Mouse (Mus musculus) stomach, embryonic 16.5 days (tissue): ENCODE results near the gene Clp1. TPM values are rescaled to one million over a fixed set of nuclear protein-coding genes. Genes with fewer than 3 reads are reported as not detected.
A peak's percentile ranks its signal among the peaks of the same experiment; 100 is the strongest.
"Not testable (repeated sequence)": the region's sequence is repeated elsewhere in the genome, so short reads cannot be mapped to it uniquely, and the experiment has no call there.

Experiments used
- ATAC-seq: fragments of 200-750 bp; cut with Nextera tagmentation; 2 replicates; pipeline ENCODE4 v1.8.0; 2017; ENCODE audit warnings: moderate number of reproducible peaks, moderate TSS enrichment; ENCODE audit not compliant: insufficient read depth, low FRiP score
- H3K27ac ChIP-seq: fragments of 300-500 bp; sonication (generic); 2 replicates; pipeline ENCODE4 v1.5.1; 2014; ENCODE audit warnings: low read length
- H3K27me3 ChIP-seq: fragments of 300-500 bp; sonication (generic); 2 replicates; pipeline ENCODE4 v1.6.1; 2014; ENCODE audit warnings: low read length, control low read depth, mixed read lengths; ENCODE audit not compliant: control insufficient read depth, insufficient read depth
- H3K36me3 ChIP-seq: fragments of 300-500 bp; sonication (generic); 2 replicates; pipeline ENCODE4 v1.6.1; 2014; ENCODE audit warnings: low read length; ENCODE audit not compliant: control insufficient read depth, insufficient read depth
- H3K4me1 ChIP-seq: fragments of 300-500 bp; sonication (generic); 2 replicates; pipeline ENCODE4 v1.6.1; 2014; ENCODE audit warnings: low read length, control low read depth, mixed read lengths; ENCODE audit not compliant: control insufficient read depth, insufficient read depth
- H3K4me2 ChIP-seq: fragments of 300-500 bp; sonication (generic); 2 replicates; pipeline ENCODE4 v1.6.1; 2014; ENCODE audit warnings: low read depth, low read length, mixed read lengths
- H3K4me3 ChIP-seq: fragments of 300-500 bp; sonication (generic); replicated peaks from 2 replicates; pipeline ENCODE4 v1.5.1; 2014; ENCODE audit warnings: mild to moderate bottlenecking, low read length
- H3K9ac ChIP-seq: fragments of 300-500 bp; sonication (generic); 2 replicates; pipeline ENCODE4 v1.6.1; 2014; ENCODE audit warnings: low read length
- H3K9me3 ChIP-seq: fragments of 300-500 bp; sonication (generic); replicated peaks from 2 replicates; pipeline ENCODE4 v1.6.1; 2016; ENCODE audit warnings: low read length, control low read depth; ENCODE audit not compliant: control insufficient read depth
- WGBS: fragments of 180-500 bp; shearing (Covaris S2); extraction: QIAGEN DNeasy Blood & Tissue Kit; methylation state at CpG from one replicate; pipeline ENCODE4 v1.1.7; 2014; 5-methylcytosine and 5-hydroxymethylcytosine counted together
- polyA plus RNA-seq: library from polyadenylated mRNA; unstranded; fragments of >200 nt; fragmentation: Nextera tagmentation; extraction: Ambion mirVana; gene quantifications from 2 replicates; pipeline ENCODE4 v1.2.1, GENCODE M21; 2015

Clp1 gene
- polyA plus RNA-seq, 1 experiment from 2014 or later, result 28.4 TPM

DNA sequence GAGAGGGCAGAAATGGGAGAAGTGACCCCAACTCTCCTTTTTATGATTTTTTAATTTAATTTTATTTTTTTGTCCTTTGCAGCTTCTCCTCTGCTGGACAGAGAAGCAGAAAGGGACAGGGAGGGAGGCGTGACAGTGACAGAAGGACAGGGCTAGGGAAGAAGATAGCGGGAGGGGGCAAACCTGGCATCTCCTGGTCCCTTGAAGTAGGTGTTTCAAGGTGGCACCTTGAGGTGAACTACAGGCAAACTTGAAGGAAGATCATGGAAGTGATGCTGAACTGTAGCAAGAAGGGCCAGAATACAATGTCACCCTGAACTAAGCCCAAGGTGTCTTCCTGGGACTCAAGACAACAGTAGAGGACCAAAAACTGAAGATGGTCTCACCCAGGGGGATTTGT is 7.8 kb upstream of the Clp1 start:
- peak overlapping the region; percentile 49 for H3K4me3 ChIP-seq
- no peak overlapping the region for H3K27ac ChIP-seq
- H3K9ac ChIP-seq, result peak overlapping the region; percentile 66
- peak overlapping the region; percentile 60 for H3K4me2 ChIP-seq
- no peaks in the 10 kb centered on the region for H3K36me3 ChIP-seq
- WGBS, result 0% methylated on average over 2 of the region's 2 CpGs
- peaks cover 55% of the 10 kb centered on the region for H3K4me1 ChIP-seq
- H3K9me3 ChIP-seq, result no peaks in the 10 kb centered on the region
- no peak for ATAC-seq
- H3K27me3 ChIP-seq, result no peaks in the 10 kb centered on the region

DNA sequence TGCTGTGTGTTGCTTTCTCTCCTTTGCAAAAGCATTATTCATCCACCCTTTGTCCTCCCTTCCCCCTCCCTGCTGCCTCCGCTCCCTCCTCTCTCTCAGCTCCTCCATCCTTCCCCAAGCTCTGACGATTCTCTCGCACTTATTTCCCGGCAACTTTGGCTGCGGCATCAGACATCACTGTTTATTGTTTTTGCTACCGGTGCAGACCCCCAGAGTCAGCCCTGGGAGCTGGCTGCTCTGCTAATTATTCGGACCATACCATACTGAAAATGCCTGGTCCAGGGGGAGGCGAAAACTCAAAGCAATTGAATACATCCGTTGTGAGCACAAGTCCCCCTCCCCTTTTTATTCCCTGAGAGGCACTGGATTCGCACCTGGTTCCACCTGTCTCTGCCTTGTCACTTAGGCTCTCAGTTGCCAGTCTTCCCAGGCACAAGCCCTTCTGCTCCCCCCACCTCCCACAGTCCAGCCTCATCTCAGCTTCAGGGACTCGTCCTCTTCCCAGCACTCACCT is 7.3 kb upstream of the Clp1 start:
- peak overlapping the region; percentile 2; the same call in 1 of the 2 replicates for H3K27ac ChIP-seq
- ATAC-seq, result no peak
- under 1% methylated on average over 11 of the region's 11 CpGs for WGBS
- peaks cover 50% of the 10 kb centered on the region for H3K4me1 ChIP-seq
- H3K27me3 ChIP-seq, result no peaks in the 10 kb centered on the region
- H3K9me3 ChIP-seq, result no peaks in the 10 kb centered on the region
- H3K36me3 ChIP-seq, result no peaks in the 10 kb centered on the region
- peak overlapping the region; percentile 49 for H3K4me3 ChIP-seq
- peak overlapping the region; percentile 66 for H3K9ac ChIP-seq
- peak overlapping the region; percentile 60 for H3K4me2 ChIP-seq

DNA sequence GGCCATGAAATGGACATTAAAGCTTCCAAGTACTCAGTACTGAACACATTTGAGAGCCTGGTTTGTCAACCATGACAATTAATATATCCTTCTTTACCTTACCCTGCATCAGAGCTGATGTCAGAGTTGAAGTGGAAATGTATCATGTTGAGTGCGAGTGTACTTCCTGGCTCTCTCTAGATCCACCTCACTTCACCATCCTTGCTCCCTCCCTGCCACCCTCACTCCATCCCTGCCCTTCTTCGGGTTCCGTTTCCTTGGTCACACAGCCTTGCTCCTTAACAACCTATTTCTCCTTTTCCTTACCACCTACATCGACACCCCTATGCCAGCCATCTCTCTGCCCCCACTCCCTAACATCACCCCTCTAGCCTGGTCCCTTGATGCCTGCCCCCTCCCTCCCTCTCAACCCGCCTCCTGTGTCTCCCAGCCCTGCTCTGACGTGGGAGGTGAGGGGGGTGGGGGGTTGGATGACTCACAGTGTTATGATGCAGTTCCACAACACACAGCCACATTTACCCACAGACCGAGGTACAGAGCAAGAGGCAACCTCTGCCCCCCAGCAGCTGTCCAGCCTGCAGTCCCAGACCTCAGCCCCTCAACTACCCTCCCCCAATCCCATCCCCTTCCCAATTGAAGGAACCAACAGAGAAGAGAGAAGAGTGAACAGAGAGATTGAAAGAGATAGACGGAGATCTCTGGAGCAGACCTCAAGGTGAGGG is 6.6 kb upstream of the Clp1 start, which contains the start of gene Ypel4:
TSS of gene Ypel4 (plus strand) at position 480 of the 722 bp plus-strand sequence.
- peaks cover 43% of the 10 kb centered on the region for H3K4me1 ChIP-seq
- ATAC-seq, result peak; percentile 35
- no peaks in the 10 kb centered on the region for H3K9me3 ChIP-seq
- peak within 1 kb of the TSS; percentile 66 for H3K9ac ChIP-seq
- H3K4me3 ChIP-seq, result peak within 1 kb of the TSS; percentile 49
- H3K27ac ChIP-seq, result peak within 1 kb of the TSS; percentile 2; the same call in 1 of the 2 replicates
- H3K36me3 ChIP-seq, result no peaks in the 10 kb centered on the region
- H3K4me2 ChIP-seq, result peak within 1 kb of the TSS; percentile 60
- no peaks in the 10 kb centered on the region for H3K27me3 ChIP-seq
- WGBS, result 1% methylated on average over 8 of the region's 8 CpGs

DNA sequence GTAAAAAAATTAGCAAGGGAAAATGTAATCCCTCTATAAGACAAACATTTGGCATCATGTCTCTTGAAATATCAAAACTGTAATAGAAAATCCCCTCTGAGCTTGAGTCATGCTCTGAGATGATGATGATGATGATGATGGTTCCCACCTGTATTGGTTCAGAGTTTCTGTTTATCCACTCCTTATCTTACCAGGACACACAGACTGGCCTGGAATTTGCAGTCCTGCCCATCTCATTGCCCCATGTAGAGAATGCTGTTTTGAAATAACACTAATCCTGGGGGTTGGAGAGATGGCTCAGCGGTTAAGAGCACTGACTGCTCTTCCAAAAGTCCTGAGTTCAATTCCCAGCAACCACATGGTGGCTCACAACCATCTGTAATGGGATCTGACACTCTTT is 5.2 kb upstream of the Clp1 start:
- H3K4me2 ChIP-seq, result no peak overlapping the region
- no peaks in the 10 kb centered on the region for H3K36me3 ChIP-seq
- no peak for ATAC-seq
- H3K4me3 ChIP-seq, result no peak overlapping the region
- H3K9ac ChIP-seq, result no peak overlapping the region
- H3K4me1 ChIP-seq, result peaks cover 30% of the 10 kb centered on the region
- WGBS, result 85% methylated on average over 1 of the region's 1 CpGs
- no peak overlapping the region for H3K27ac ChIP-seq
- no peaks in the 10 kb centered on the region for H3K9me3 ChIP-seq
- H3K27me3 ChIP-seq, result no peaks in the 10 kb centered on the region

DNA sequence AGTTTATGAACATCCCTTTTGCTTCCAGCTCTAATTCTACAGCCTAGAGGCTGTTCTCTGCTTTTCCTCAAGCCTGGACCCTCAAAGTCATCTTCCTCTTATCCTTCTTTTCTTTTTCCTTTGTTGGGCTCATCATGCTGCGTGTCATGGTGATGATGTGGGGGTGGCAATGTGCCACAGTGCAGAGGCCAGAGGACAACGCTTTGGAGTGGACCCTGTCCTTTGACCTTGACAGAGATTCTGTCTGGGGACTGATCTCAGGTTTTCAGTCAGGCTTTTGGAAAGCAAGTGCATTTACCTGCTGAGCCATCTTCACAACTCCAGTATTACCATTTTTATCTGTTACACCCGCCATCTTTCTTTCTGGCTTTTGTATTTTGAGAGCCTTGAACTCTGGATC is 4.1 kb upstream of the Clp1 start:
- Histone ChIP-seq H3K4me2 (no peak overlapping the region), H3K4me1 (peaks cover 23% of the 10 kb centered on the region), H3K27me3 (no peaks in the 10 kb centered on the region), H3K9ac (no peak overlapping the region), H3K36me3 (no peaks in the 10 kb centered on the region), H3K27ac (no peak overlapping the region), H3K4me3 (no peak overlapping the region), H3K9me3 (no peaks in the 10 kb centered on the region)
- WGBS, result 83% methylated on average over 3 of the region's 3 CpGs
- ATAC-seq, result no peak

DNA sequence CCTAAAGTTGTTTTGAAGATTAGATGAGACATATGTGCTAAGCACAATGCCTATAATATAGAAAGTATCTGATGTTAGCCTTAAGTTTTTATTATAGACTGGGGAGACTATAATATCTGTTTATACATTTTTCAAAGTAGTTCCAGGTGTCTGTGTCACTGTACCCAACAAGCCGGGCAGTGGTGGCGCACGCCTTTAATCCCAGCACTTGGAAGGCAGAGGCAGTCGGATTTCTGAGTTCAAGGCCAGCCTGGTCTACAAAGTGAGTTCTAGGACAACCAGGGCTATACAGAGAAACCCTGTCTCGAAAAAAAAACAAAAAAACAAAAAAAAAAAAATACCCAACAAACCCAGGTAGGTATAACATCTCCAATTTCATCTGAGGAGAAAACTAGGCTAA is 1.0 kb upstream of the Clp1 start:
- H3K27ac ChIP-seq, H3K36me3 ChIP-seq, ATAC-seq, H3K4me2 ChIP-seq, H3K4me3 ChIP-seq, H3K27me3 ChIP-seq, H3K9me3 ChIP-seq, H3K9ac ChIP-seq: not testable (repeated sequence)
- whole genome bisulfite sequencing, result 78% methylated on average over 5 of the region's 5 CpGs
- H3K4me1 ChIP-seq, result peaks cover 10% of the 10 kb centered on the region

DNA sequence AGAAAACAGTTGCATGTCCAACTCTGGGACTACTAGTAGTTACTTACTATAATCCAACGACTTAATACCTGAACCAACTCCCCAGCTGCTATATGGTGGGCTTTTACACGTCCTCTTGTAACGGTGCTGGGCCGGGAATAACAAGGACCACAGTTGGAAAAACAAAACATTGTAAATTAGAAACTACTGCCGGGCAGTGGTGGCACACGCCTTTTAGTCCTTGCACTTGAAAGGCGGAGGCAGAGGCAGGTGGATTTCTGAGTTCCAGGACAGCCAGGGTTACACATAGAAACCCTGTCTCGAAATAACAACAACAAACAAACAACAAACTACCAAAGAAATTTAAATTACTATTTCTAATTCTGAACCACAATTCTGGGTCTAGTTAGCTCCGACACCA is 434 bp downstream of the Clp1 start:
- H3K4me2 ChIP-seq, result peak overlapping the region; percentile 93
- 2% methylated on average over 9 of the region's 9 CpGs for WGBS
- H3K27me3 ChIP-seq, result no peaks in the 10 kb centered on the region
- H3K27ac ChIP-seq, result 0 out of 2 replicates have a peak overlapping the region, but pooled peaks have one; percentile 13
- peaks cover 10% of the 10 kb centered on the region for H3K4me1 ChIP-seq
- peak overlapping the region; percentile 77 for H3K9ac ChIP-seq
- ATAC-seq, result no peak
- no peaks in the 10 kb centered on the region for H3K9me3 ChIP-seq
- 0 out of 2 replicates have a peak, but pooled peaks cover 9% of the 10 kb centered on the region for H3K36me3 ChIP-seq
- peak overlapping the region; percentile 78 for H3K4me3 ChIP-seq

DNA sequence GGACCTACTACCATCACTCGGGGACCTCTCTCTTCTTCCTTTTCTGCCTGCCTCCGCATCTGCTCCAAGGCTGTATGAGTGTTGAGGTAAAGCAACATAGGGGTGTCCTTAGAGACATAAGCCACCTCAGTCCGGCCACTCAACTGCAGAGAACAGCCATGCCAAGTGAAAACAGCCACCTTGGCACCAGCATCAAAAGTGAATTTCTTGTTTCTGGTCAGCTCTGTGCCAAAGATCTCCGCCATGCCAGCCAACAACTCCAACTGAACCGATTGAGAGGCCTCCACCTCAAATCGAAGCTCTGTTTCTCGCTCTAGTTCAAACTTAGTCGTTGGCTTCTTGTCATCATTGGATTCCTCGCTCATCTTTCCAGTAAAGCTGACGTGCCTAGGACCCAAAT is 1.4 kb downstream of the Clp1 start:
- Histone ChIP-seq H3K4me2 (0 out of 2 replicates have a peak overlapping the region, but pooled peaks have one; percentile 93), H3K27me3 (no peaks in the 10 kb centered on the region), H3K9ac (no peak overlapping the region), H3K9me3 (no peaks in the 10 kb centered on the region), H3K36me3 (0 out of 2 replicates have a peak, but pooled peaks cover 9% of the 10 kb centered on the region), H3K4me3 (no peak overlapping the region), H3K4me1 (peaks cover 10% of the 10 kb centered on the region), H3K27ac (no peak overlapping the region)
- ATAC-seq, result no peak
- 93% methylated on average over 10 of the region's 10 CpGs for WGBS

DNA sequence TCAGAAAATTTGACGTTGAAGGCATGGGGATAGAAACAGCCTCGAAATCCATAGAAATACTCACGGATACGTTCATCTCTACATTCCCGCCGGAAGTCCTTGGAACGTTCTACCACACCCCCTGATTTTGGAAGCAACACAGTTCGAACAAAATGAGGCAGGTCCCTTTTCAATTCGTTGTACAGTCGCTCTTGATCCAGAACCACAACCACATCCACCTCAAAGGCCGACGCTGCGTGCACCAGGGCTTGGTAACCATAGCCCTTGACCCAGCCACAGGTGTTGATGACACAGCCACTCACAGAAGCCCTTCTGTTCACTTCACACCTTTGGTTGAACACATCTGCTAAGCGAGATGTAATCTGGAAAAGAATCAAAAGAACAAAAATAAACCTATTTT is 3.3 kb downstream of the Clp1 start:
- Histone ChIP-seq H3K4me2 (no peak overlapping the region), H3K4me1 (peaks cover 10% of the 10 kb centered on the region), H3K27ac (no peak overlapping the region), H3K27me3 (no peaks in the 10 kb centered on the region), H3K4me3 (no peak overlapping the region), H3K9me3 (no peaks in the 10 kb centered on the region), H3K36me3 (0 out of 2 replicates have a peak, but pooled peaks cover 9% of the 10 kb centered on the region), H3K9ac (no peak overlapping the region)
- no peak for ATAC-seq
- 92% methylated on average over 14 of the region's 14 CpGs for WGBS
